Mouse (Mus musculus): ENCODE data around the gene Olfr523. TPM values are rescaled to one million over a fixed set of nuclear protein-coding genes. Genes with fewer than 3 reads are reported as not detected.

Olfr523 gene
- polyA plus RNA-seq, 2 experiments = not detected

DNA sequence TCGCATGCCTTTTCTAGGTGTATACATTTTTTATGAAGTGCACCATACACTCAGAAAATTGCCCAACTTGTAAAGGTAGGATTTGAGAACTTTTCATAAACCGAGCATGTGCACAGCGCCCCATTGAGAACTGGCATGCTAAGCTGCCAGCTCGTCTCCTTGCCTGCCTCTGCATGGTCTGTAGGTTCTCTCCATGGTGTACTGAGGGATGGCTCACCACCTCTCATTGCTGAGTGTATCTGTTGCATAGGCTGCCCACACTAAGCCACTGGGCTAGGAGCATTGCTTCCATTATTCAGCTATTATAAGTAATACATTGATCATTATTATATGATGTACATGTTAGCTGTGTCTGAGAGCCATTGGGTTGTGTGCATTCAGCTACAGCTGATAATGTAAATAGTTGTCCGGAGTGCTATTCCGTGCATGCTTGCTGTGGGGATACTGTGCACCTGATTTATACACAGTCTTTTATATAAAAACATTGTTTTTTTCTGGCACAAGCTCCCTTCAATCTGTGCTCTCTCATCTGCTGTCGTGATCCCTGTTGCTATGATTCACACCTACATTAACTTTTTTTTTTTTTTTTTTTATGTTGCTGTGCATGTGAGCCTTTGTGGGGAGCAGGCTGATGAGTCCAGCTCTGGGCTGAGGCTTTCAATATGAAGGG lies 14.8 kb downstream of the Olfr523 start:
- Histone ChIP-seq H3K36me3 (ENCODE audit: control insufficient read depth, insufficient read depth, low read length) (no peaks in the 10 kb centered on the region), H3K4me2 (replicated peaks; ENCODE audit: low read depth, low read length, severe bottlenecking) (no peak overlapping the region), H3K27me3 (ENCODE audit: control insufficient read depth, insufficient read depth, low read length) (no peaks in the 10 kb centered on the region), H3K27ac (replicated peaks; ENCODE audit: low read depth, low read length) (no peak overlapping the region), H3K9me3 (ENCODE audit: control insufficient read depth, low read length) (no peaks in the 10 kb centered on the region), H3K4me3 (replicated peaks; ENCODE audit: low read length) (no peak overlapping the region), H3K4me1 (ENCODE audit: control insufficient read depth, insufficient read depth, low read length) (no peaks in the 10 kb centered on the region), H3K9ac (ENCODE audit: low read depth, low read length, severe bottlenecking) (no peak overlapping the region)
- ATAC-seq (ENCODE audit: low FRiP score, low read depth) = no peak
- DNase-seq (ENCODE audit: low spot score) = no peak
- WGBS = 79% methylated on average over 7 of the region's 7 CpGs
- TF ChIP-seq POLR2A (IDR thresholded peaks at IDR 0.05; ENCODE audit: borderline replicate concordance, extremely low read depth, insufficient read depth, insufficient read length) = no peak

DNA sequence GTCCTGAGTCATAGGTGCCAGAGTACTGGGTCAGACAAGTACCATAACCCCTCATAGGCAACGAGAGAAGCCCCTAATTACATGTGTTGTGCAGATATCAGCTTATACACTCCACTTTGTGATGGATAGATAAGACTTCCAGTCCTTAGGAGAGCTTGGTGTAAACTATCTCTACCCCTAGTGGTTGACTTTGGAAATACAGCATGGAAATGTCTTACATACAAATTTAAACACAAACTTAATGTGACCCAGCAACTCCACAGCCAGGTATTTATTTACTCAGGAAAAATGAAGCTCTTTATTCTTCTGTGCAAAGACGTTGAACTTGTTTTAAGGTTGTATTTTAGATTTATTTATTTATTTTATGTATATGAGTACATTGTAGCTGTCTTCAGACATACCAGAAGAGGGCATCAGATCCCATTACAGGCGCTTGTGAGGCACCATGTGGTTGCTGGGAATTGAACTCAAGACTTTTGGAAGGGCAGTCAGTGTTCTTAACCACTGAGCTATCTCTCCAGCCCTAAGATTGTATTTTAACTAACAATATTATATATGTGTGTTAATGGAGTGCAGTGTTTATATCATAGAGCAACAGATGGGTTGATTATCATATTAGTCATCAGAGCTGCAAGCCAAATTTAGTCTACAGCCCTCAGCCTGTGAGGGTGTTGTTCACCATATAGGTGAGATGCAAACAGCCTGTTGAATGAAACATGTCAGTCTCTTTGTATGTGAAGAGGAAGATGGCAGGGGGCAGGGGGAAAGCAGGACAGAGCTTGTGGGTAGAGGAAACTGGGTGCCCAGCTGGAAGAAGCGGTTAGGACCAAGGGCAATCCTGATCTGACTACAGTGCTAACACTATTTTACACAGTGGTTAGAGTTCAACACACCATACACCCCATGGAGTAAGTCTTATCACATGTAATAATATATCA lies 15.6 kb downstream of the Olfr523 start:
- no peak overlapping the region for H3K4me3 ChIP-seq (replicated peaks; ENCODE audit: low read length)
- WGBS = 64% methylated on average over 4 of the region's 4 CpGs
- DNase-seq (ENCODE audit: low spot score) = no peak

DNA sequence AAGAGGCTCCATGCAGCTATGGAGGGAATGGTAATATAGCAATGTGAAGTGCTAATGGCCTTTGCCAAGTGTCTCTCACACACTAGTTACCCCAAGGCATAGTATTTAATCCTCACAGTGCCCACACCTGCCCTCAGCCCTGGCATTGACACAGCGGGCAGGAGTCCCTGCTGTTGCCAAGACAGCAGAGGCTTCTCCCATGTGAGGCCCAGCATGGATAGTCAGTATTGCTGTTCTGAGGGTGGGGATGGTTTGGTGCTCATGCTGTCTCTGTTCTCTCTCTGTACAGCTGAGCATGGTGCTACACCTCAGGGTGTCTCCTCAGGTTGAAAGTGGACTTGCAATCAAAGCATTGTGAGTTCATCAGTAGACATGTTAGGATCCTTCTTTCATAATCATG lies 17.4 kb downstream of the Olfr523 start:
- 75% methylated on average over 1 of the region's 1 CpGs for WGBS
- no peak for ATAC-seq (ENCODE audit: low FRiP score, low read depth)

More for the DNA sequence above, 15.6 kb downstream of the Olfr523 start:
- no peak overlapping the region for H3K4me2 ChIP-seq (replicated peaks; ENCODE audit: low read depth, low read length, severe bottlenecking)
- no peak for ATAC-seq (ENCODE audit: low FRiP score, low read depth)
- H3K4me1 ChIP-seq (ENCODE audit: control insufficient read depth, insufficient read depth, low read length) = no peaks in the 10 kb centered on the region
- no peaks in the 10 kb centered on the region for H3K36me3 ChIP-seq (ENCODE audit: control insufficient read depth, insufficient read depth, low read length)
- no peak for TF ChIP-seq POLR2A (IDR thresholded peaks at IDR 0.05; ENCODE audit: borderline replicate concordance, extremely low read depth, insufficient read depth, insufficient read length)
- no peak overlapping the region for H3K27ac ChIP-seq (replicated peaks; ENCODE audit: low read depth, low read length)
- no peak overlapping the region for H3K9ac ChIP-seq (ENCODE audit: low read depth, low read length, severe bottlenecking)
- no peaks in the 10 kb centered on the region for H3K9me3 ChIP-seq (ENCODE audit: control insufficient read depth, low read length)
- H3K27me3 ChIP-seq (ENCODE audit: control insufficient read depth, insufficient read depth, low read length) = no peaks in the 10 kb centered on the region

DNA sequence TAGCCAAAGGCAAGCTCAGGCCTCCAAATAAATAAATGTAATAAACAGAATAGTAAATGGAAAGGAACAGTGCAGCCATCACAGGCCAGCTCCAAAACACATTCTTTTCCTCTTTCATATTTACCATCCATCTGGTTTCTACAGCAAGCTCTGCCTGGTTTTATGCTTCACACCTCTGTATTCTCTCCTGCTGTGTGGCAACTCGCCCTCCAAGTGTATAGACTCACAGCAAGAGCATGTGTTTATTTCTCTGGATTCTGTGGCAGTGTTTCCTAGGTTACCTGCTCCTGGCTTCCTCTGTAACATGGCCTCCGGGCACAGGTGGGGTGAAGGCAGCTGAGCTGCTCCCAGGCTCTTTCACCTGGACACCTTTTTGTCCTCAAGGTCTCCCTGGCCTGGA lies 19.4 kb downstream of the Olfr523 start:
- no peaks in the 10 kb centered on the region for H3K9me3 ChIP-seq (ENCODE audit: control insufficient read depth, low read length)
- no peak for ATAC-seq (ENCODE audit: low FRiP score, low read depth)
- no peak for DNase-seq (ENCODE audit: low spot score)
- H3K27me3 ChIP-seq (ENCODE audit: control insufficient read depth, insufficient read depth, low read length) = no peaks in the 10 kb centered on the region
- WGBS = 46% methylated on average over 2 of the region's 2 CpGs
- H3K9ac ChIP-seq (ENCODE audit: low read depth, low read length, severe bottlenecking) = no peak overlapping the region
- no peaks in the 10 kb centered on the region for H3K4me1 ChIP-seq (ENCODE audit: control insufficient read depth, insufficient read depth, low read length)
- no peaks in the 10 kb centered on the region for H3K36me3 ChIP-seq (ENCODE audit: control insufficient read depth, insufficient read depth, low read length)
- TF ChIP-seq POLR2A (IDR thresholded peaks at IDR 0.05; ENCODE audit: borderline replicate concordance, extremely low read depth, insufficient read depth, insufficient read length) = no peak
- H3K4me2 ChIP-seq (replicated peaks; ENCODE audit: low read depth, low read length, severe bottlenecking) = no peak overlapping the region
- no peak overlapping the region for H3K27ac ChIP-seq (replicated peaks; ENCODE audit: low read depth, low read length)
- H3K4me3 ChIP-seq (replicated peaks; ENCODE audit: low read length) = no peak overlapping the region

More for the DNA sequence above, 17.4 kb downstream of the Olfr523 start:
- no peak overlapping the region for H3K4me2 ChIP-seq (replicated peaks; ENCODE audit: low read depth, low read length, severe bottlenecking)
- H3K9ac ChIP-seq (ENCODE audit: low read depth, low read length, severe bottlenecking) = no peak overlapping the region
- H3K27ac ChIP-seq (replicated peaks; ENCODE audit: low read depth, low read length) = no peak overlapping the region
- no peak for DNase-seq (ENCODE audit: low spot score)
- no peak for TF ChIP-seq POLR2A (IDR thresholded peaks at IDR 0.05; ENCODE audit: borderline replicate concordance, extremely low read depth, insufficient read depth, insufficient read length)
- no peak overlapping the region for H3K4me3 ChIP-seq (replicated peaks; ENCODE audit: low read length)
- no peaks in the 10 kb centered on the region for H3K4me1 ChIP-seq (ENCODE audit: control insufficient read depth, insufficient read depth, low read length)
- no peaks in the 10 kb centered on the region for H3K36me3 ChIP-seq (ENCODE audit: control insufficient read depth, insufficient read depth, low read length)
- no peaks in the 10 kb centered on the region for H3K9me3 ChIP-seq (ENCODE audit: control insufficient read depth, low read length)
- H3K27me3 ChIP-seq (ENCODE audit: control insufficient read depth, insufficient read depth, low read length) = no peaks in the 10 kb centered on the region

DNA sequence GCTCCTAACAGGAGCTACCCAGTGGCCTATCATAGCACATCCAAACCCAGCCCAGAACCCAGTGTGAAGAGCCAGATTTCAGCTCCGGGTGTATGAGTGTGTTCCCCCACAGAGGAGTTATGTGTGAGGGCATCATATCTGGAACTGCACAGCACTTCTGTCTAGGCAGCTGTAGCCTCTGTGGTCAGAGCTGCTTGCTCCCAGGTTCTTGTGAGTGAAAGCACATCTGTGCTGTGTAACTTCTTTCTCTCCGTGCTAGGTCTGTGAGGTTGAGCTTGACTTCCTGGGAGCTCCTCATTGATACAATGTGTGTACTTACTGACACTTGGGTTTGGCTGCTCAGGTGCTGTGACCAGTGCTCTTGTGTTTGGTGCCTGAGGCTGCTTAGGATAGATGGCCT lies 19.8 kb downstream of the Olfr523 start:
- Histone ChIP-seq H3K4me2 (replicated peaks; ENCODE audit: low read depth, low read length, severe bottlenecking) (no peak overlapping the region), H3K9ac (ENCODE audit: low read depth, low read length, severe bottlenecking) (no peak overlapping the region), H3K27ac (replicated peaks; ENCODE audit: low read depth, low read length) (no peak overlapping the region), H3K4me3 (replicated peaks; ENCODE audit: low read length) (no peak overlapping the region), H3K4me1 (ENCODE audit: control insufficient read depth, insufficient read depth, low read length) (no peaks in the 10 kb centered on the region), H3K27me3 (ENCODE audit: control insufficient read depth, insufficient read depth, low read length) (no peaks in the 10 kb centered on the region), H3K9me3 (ENCODE audit: control insufficient read depth, low read length) (no peaks in the 10 kb centered on the region), H3K36me3 (ENCODE audit: control insufficient read depth, insufficient read depth, low read length) (no peaks in the 10 kb centered on the region)
- no peak for TF ChIP-seq POLR2A (IDR thresholded peaks at IDR 0.05; ENCODE audit: borderline replicate concordance, extremely low read depth, insufficient read depth, insufficient read length)
- no peak for ATAC-seq (ENCODE audit: low FRiP score, low read depth)
- no peak for DNase-seq (ENCODE audit: low spot score)
- 73% methylated on average over 2 of the region's 2 CpGs for whole genome bisulfite sequencing
